In genomic region chr13:76264361-76265026, GRCm38 (mm10) we compare ENCODE assay signal across 26 mouse cellular contexts. TPM values are rescaled to one million over a fixed set of nuclear protein-coding genes. Genes with fewer than 3 reads are reported as not detected.
DNase-seq lines count a peak whose midpoint lies in the region; ATAC-seq and TF ChIP-seq lines count a peak whose summit lies in the region.
"Had no signal": no experiment of that assay in that cellular context is flagged by ENCODE, and none has a peak within 500 bp of the region (broad histone marks: within the 10 kb centered on the region; RNA-seq: fewer than 3 reads in every experiment).

No protein-coding gene starts in this region.

- H3K4me2 ChIP-seq in liver, embryonic 12.5 days: no peak overlapping the region
- H3K4me2 ChIP-seq: embryonic facial prominence, embryonic 12.5 days; forebrain, embryonic 15.5 days; heart, embryonic 13.5 days; hindbrain, embryonic 12.5 days had no signal

- no peaks in the 10 kb centered on the region for H3K9me3 ChIP-seq in liver, embryonic 12.5 days (replicated peaks)
- H3K9me3 ChIP-seq: embryonic facial prominence, embryonic 12.5 days; forebrain, embryonic 15.5 days; heart, embryonic 13.5 days; hindbrain, embryonic 12.5 days had no signal

- ATAC-seq in frontal cortex, adult (ENCODE audit: low TSS enrichment): peak; percentile 93
- ATAC-seq in liver, embryonic 12.5 days: no peak
- ATAC-seq: forebrain, embryonic 15.5 days; hindbrain, embryonic 16.5 days had no signal

- 52% methylated on average over 5 of the region's 5 CpGs for WGBS in liver, embryonic 12.5 days (ENCODE audit: insufficient replicate concordance)

- H3K36me3 ChIP-seq in liver, embryonic 12.5 days: no peaks in the 10 kb centered on the region
- H3K36me3 ChIP-seq: embryonic facial prominence, embryonic 12.5 days; forebrain, embryonic 15.5 days; heart, embryonic 13.5 days; hindbrain, embryonic 12.5 days had no signal

- no peaks in the 10 kb centered on the region for H3K27me3 ChIP-seq in liver, embryonic 12.5 days (replicated peaks)
- H3K27me3 ChIP-seq: embryonic facial prominence, embryonic 12.5 days; forebrain, embryonic 15.5 days; heart, embryonic 13.5 days; hindbrain, embryonic 12.5 days had no signal

- H3K4me1 ChIP-seq in liver, embryonic 12.5 days: no peaks in the 10 kb centered on the region
- H3K4me1 ChIP-seq: embryonic facial prominence, embryonic 12.5 days; forebrain, embryonic 15.5 days; hindbrain, embryonic 12.5 days had no signal

- intact Hi-C loops in left cerebral cortex, adult 2 months (cut with DNase I): no loop called here

- no peak overlapping the region for H3K4me3 ChIP-seq in left cerebral cortex, adult 2 months
- H3K4me3 ChIP-seq in liver, embryonic 12.5 days: no peak overlapping the region
- H3K4me3 ChIP-seq: embryonic facial prominence, embryonic 12.5 days; forebrain, embryonic 15.5 days; gastrocnemius, adult 2 months; heart, embryonic 13.5 days; hindbrain, embryonic 12.5 days had no signal

- no peak for TF ChIP-seq CTCF in left cerebral cortex, adult 2 months (IDR thresholded peaks at IDR 0.05)

- H3K9ac ChIP-seq in liver, embryonic 12.5 days: no peak overlapping the region
- H3K9ac ChIP-seq: embryonic facial prominence, embryonic 12.5 days; forebrain, embryonic 15.5 days; heart, embryonic 13.5 days; hindbrain, embryonic 12.5 days had no signal

- no peak for DNase-seq in frontal cortex, postnatal 25 days (ENCODE audit: low spot score in 2 of 2)
- DNase-seq in left cerebral cortex, adult 18-20 months (ENCODE audit: low spot score in 2 of 2): peak; percentile 9 to 13
- DNase-seq in left cerebral cortex, adult 2 months (ENCODE audit: extremely low spot score in 1 of 2, low spot score in 2 of 2): no peak
- DNase-seq in right cerebral cortex, postnatal 10 days (ENCODE audit: low spot score in 2 of 2): peak; percentile 25 to 41
- DNase-seq in right cerebral cortex, postnatal 4 days: no peak
- DNase-seq: adrenal gland, postnatal 10 days; cerebellum, adult 11-12 months; cerebellum, adult 9-10 months; cerebellum, postnatal 25 days; gastrocnemius, adult 2 months; gastrocnemius, postnatal 25 days; heart, postnatal 4 days had no signal

- no peak overlapping the region for H3K27ac ChIP-seq in left cerebral cortex, adult 2 months
- H3K27ac ChIP-seq in liver, embryonic 12.5 days: no peak overlapping the region
- H3K27ac ChIP-seq: embryonic facial prominence, embryonic 12.5 days; forebrain, embryonic 15.5 days; gastrocnemius, adult 2 months; heart, embryonic 13.5 days; hindbrain, embryonic 12.5 days had no signal

RNA-seq across cellular contexts. Expression of gene Fam81b, which starts 40.4 kb away (rescaled TPM):
- under 1 TPM in 1 of 2 experiments, not detected in 1; 0.12 TPM for total RNA-seq in left cerebral cortex, adult 18-20 months (2021)
- not detected for total RNA-seq in left cerebral cortex, adult 2 months (2021)
- not detected in 2 replicates for polyA plus RNA-seq in liver, embryonic 12.5 days (2016; fragmentation: Nextera tagmentation; extraction: Ambion mirVana)
- total RNA-seq: adrenal gland, postnatal 10 days; adrenal gland, postnatal 4 days; gastrocnemius, postnatal 25 days; granulocyte monocyte progenitor cell, adult 5-6 weeks; heart, adult 8-10 months; heart, postnatal 4 days; MEL had no signal
- polyA plus RNA-seq: C2C12; embryonic facial prominence, embryonic 12.5 days; forebrain, embryonic 11.5 days; heart, embryonic 13.5 days; heart, postnatal 0 days had no signal

Comparison
In these comparisons a context has a peak if more than half of its experiments do, and no peak if none do; other contexts are left out.
1. DNase-seq: peak in left cerebral cortex, adult 18-20 months (2 of 2) and right cerebral cortex, postnatal 10 days (2 of 2); none in frontal cortex, postnatal 25 days (0 of 2), left cerebral cortex, adult 2 months (0 of 2) and right cerebral cortex, postnatal 4 days (single experiment).